Mouse (Mus musculus) kidney, embryonic 16.5 days (tissue): ENCODE data around the gene Zfy2. TPM values are rescaled to one million over a fixed set of nuclear protein-coding genes. Genes with fewer than 3 reads are reported as not detected.

ENCODE experiments used
- ATAC-seq: fragments of 200-750 bp; cut with Nextera tagmentation; 2 replicates; pipeline ENCODE4 v1.8.0; 2017; ENCODE audit warnings: moderate TSS enrichment; ENCODE audit not compliant: low FRiP score, low TSS enrichment
- H3K27ac ChIP-seq: fragments of 300-500 bp; sonication (generic); 2 replicates; pipeline ENCODE4 v1.5.1; 2014; ENCODE audit warnings: low read length
- H3K27me3 ChIP-seq: fragments of 300-500 bp; sonication (generic); 2 replicates; pipeline ENCODE4 v1.6.1; 2014; ENCODE audit warnings: low read length, control low read depth, mixed read lengths; ENCODE audit not compliant: insufficient read depth
- H3K36me3 ChIP-seq: fragments of 300-500 bp; sonication (generic); 2 replicates; pipeline ENCODE4 v1.6.1; 2014; ENCODE audit warnings: low read length, control low read depth, mixed read lengths; ENCODE audit not compliant: insufficient read depth
- H3K4me1 ChIP-seq: fragments of 300-500 bp; sonication (generic); 2 replicates; pipeline ENCODE4 v1.6.1; 2014; ENCODE audit warnings: low read length, control low read depth, mixed read lengths; ENCODE audit not compliant: insufficient read depth
- H3K4me2 ChIP-seq: fragments of 300-500 bp; sonication (generic); replicated peaks from 2 replicates; pipeline ENCODE4 v1.6.1; 2014; ENCODE audit warnings: low read depth, low read length
- H3K4me3 ChIP-seq: fragments of 300-500 bp; sonication (generic); 2 replicates; pipeline ENCODE4 v1.5.1; 2014; ENCODE audit warnings: mild to moderate bottlenecking, low read length
- H3K9ac ChIP-seq: fragments of 300-500 bp; sonication (generic); replicated peaks from 2 replicates; pipeline ENCODE4 v1.6.1; 2014; ENCODE audit warnings: low read length
- H3K9me3 ChIP-seq: fragments of 300-500 bp; sonication (generic); 2 replicates; pipeline ENCODE4 v1.6.1; 2016; ENCODE audit warnings: low read length, control low read depth
- WGBS: fragments of 180-500 bp; shearing (Covaris S2); extraction: QIAGEN DNeasy Blood & Tissue Kit; methylation state at CpG from one replicate; pipeline ENCODE4 v1.1.7; 2014; 5-methylcytosine and 5-hydroxymethylcytosine counted together
- polyA plus RNA-seq: library from polyadenylated mRNA; unstranded; fragments of >200 nt; fragmentation: Nextera tagmentation; extraction: Ambion mirVana; gene quantifications from 2 replicates; pipeline ENCODE4 v1.2.1, GENCODE M21; 2015

Gene Zfy2
- not detected in 2 replicates for polyA plus RNA-seq

GRCm38 (mm10) chrY:2170309-2170708, at the start of gene Zfy2:
Gene Zfy2 (minus strand): TSS chrY:2170409.
- H3K9me3 ChIP-seq: no peaks in the 10 kb centered on the region
- H3K27ac ChIP-seq: no peak within 1 kb of the TSS
- H3K9ac ChIP-seq: no peak within 1 kb of the TSS
- ATAC-seq: no peak
- no CpG with 5 or more reads among the region's 2 CpGs for WGBS
- H3K27me3 ChIP-seq: no peaks in the 10 kb centered on the region
- H3K4me2 ChIP-seq: no peak within 1 kb of the TSS
- no peak within 1 kb of the TSS for H3K4me3 ChIP-seq
- no peaks in the 10 kb centered on the region for H3K4me1 ChIP-seq
- H3K36me3 ChIP-seq: no peaks in the 10 kb centered on the region
